25 mouse cellular contexts compared by ENCODE assay signal in genomic region chr2:167253476-167253875, GRCm38 (mm10). TPM values are rescaled to one million over a fixed set of nuclear protein-coding genes. Genes with fewer than 3 reads are reported as not detected.
DNase-seq lines count a peak whose midpoint lies in the region; ATAC-seq and TF ChIP-seq lines count a peak whose summit lies in the region.
"Had no signal": no experiment of that assay in that cellular context is flagged by ENCODE, and none has a peak within 500 bp of the region (broad histone marks: within the 10 kb centered on the region; RNA-seq: fewer than 3 reads in every experiment).

No protein-coding gene starts in this region.

- H3K27me3 ChIP-seq in heart, embryonic 12.5 days (replicated peaks), result no peaks in the 10 kb centered on the region
- H3K27me3 ChIP-seq in testis, adult 2 months (ENCODE audit: control insufficient read depth, insufficient read depth, low read length), result no peaks in the 10 kb centered on the region
- H3K27me3 ChIP-seq in hindbrain, postnatal 0 days (ENCODE audit: insufficient read depth, low read length), result no peaks in the 10 kb centered on the region
- H3K27me3 ChIP-seq: embryonic facial prominence, embryonic 15.5 days; forebrain, embryonic 12.5 days; lung, embryonic 15.5 days; neural tube, embryonic 12.5 days had no signal

- H3K36me3 ChIP-seq in heart, embryonic 12.5 days, result no peaks in the 10 kb centered on the region
- no peaks in the 10 kb centered on the region for H3K36me3 ChIP-seq in testis, adult 2 months (ENCODE audit: control insufficient read depth, insufficient read depth, low read length)
- no peaks in the 10 kb centered on the region for H3K36me3 ChIP-seq in hindbrain, postnatal 0 days (ENCODE audit: insufficient read depth, low read length)
- H3K36me3 ChIP-seq: embryonic facial prominence, embryonic 10.5 days; embryonic facial prominence, embryonic 15.5 days; forebrain, embryonic 12.5 days; lung, embryonic 15.5 days; neural tube, embryonic 12.5 days had no signal

- no peak for TF ChIP-seq POLR2A in testis, adult 2 months (IDR thresholded peaks at IDR 0.05; ENCODE audit: control insufficient read depth, low read depth, low read length)

- H3K4me1 ChIP-seq in heart, embryonic 12.5 days (replicated peaks), result peaks cover 46% of the 10 kb centered on the region
- peaks cover 10% of the 10 kb centered on the region for H3K4me1 ChIP-seq in testis, adult 2 months (ENCODE audit: control insufficient read depth, insufficient read depth, low read length)
- no peaks in the 10 kb centered on the region for H3K4me1 ChIP-seq in hindbrain, postnatal 0 days (ENCODE audit: insufficient read depth, low read length)

- WGBS in heart, embryonic 12.5 days, result 61% methylated on average over 5 of the region's 5 CpGs
- 89% methylated on average over 5 of the region's 5 CpGs for WGBS in hindbrain, postnatal 0 days

- no peak for ATAC-seq in heart, embryonic 12.5 days (ENCODE audit: insufficient number of reproducible peaks, low FRiP score)
- ATAC-seq in hindbrain, postnatal 0 days, result no peak
- ATAC-seq: forebrain, postnatal 0 days; midbrain, embryonic 16.5 days had no signal

- H3K9me3 ChIP-seq in heart, embryonic 12.5 days (replicated peaks), result no peaks in the 10 kb centered on the region
- H3K9me3 ChIP-seq in hindbrain, postnatal 0 days (ENCODE audit: low read length), result no peaks in the 10 kb centered on the region
- H3K9me3 ChIP-seq: embryonic facial prominence, embryonic 10.5 days; embryonic facial prominence, embryonic 15.5 days; forebrain, embryonic 12.5 days; lung, embryonic 15.5 days; neural tube, embryonic 12.5 days had no signal

- no peak overlapping the region for H3K4me2 ChIP-seq in heart, embryonic 12.5 days
- no peak overlapping the region for H3K4me2 ChIP-seq in hindbrain, postnatal 0 days (ENCODE audit: low read depth, low read length)
- H3K4me2 ChIP-seq: embryonic facial prominence, embryonic 15.5 days; forebrain, embryonic 12.5 days; lung, embryonic 15.5 days; midbrain, embryonic 11.5 days; neural tube, embryonic 12.5 days had no signal

- no peak for TF ChIP-seq CTCF in testis, adult 2 months (IDR thresholded peaks at IDR 0.05; ENCODE audit: control insufficient read depth, insufficient read depth, insufficient replicate concordance, low read depth, low read length)
- TF ChIP-seq CTCF in hindbrain, postnatal 0 days (IDR thresholded peaks at IDR 0.05; ENCODE audit: low read depth), result no peak

- no peak for DNase-seq in heart, postnatal 10 days
- DNase-seq in testis, postnatal 14 days (ENCODE audit: low spot score), result no peak
- peak; percentile 48 for DNase-seq in MEL-GATA-1-ER (ENCODE audit: extremely low read depth, low read depth)
- no peak for DNase-seq in hindbrain, postnatal 0 days (ENCODE audit: low spot score)
- no peak for DNase-seq in layer of hippocampus, postnatal 36 days
- DNase-seq: B cell, adult 2 months; cerebellum, adult 2 months; cerebellum, postnatal 14 days; forebrain, postnatal 0 days; layer of hippocampus, adult 9-11 months; liver; right cerebral cortex, adult 18-20 months; thymus, postnatal 14 days had no signal

- intact Hi-C loops in heart, postnatal 10 days (cut with DNase I), result no loop called here

- no peak overlapping the region for H3K9ac ChIP-seq in heart, embryonic 12.5 days
- H3K9ac ChIP-seq in hindbrain, postnatal 0 days (replicated peaks; ENCODE audit: low read length), result no peak overlapping the region
- H3K9ac ChIP-seq: embryonic facial prominence, embryonic 15.5 days; forebrain, embryonic 12.5 days; forebrain, postnatal 0 days; lung, embryonic 15.5 days; neural tube, embryonic 12.5 days had no signal

- no peak overlapping the region for H3K4me3 ChIP-seq in heart, embryonic 12.5 days
- H3K4me3 ChIP-seq in testis, adult 2 months (ENCODE audit: control insufficient read depth, low read depth, low read length), result no peak overlapping the region
- no peak overlapping the region for H3K4me3 ChIP-seq in hindbrain, postnatal 0 days (ENCODE audit: low read length)
- H3K4me3 ChIP-seq: embryonic facial prominence, embryonic 10.5 days; embryonic facial prominence, embryonic 15.5 days; forebrain, embryonic 12.5 days; lung, embryonic 15.5 days; myocyte; neural tube, embryonic 12.5 days had no signal

- H3K27ac ChIP-seq in heart, embryonic 12.5 days (ENCODE audit: poor library complexity, severe bottlenecking), result 0 out of 2 replicates have a peak overlapping the region, but pooled peaks have one; percentile 31
- H3K27ac ChIP-seq in testis, adult 2 months (ENCODE audit: control insufficient read depth, insufficient read depth, low read depth, low read length), result peak overlapping the region; percentile 55
- no peak overlapping the region for H3K27ac ChIP-seq in hindbrain, postnatal 0 days
- H3K27ac ChIP-seq: embryonic facial prominence, embryonic 15.5 days; forebrain, embryonic 12.5 days; neural tube, embryonic 12.5 days had no signal

RNA-seq across cellular contexts. Expression of gene Ptgis, which starts 13.1 kb away (rescaled TPM):
- polyA plus RNA-seq in heart, embryonic 12.5 days (2016; fragmentation: Nextera tagmentation; extraction: Ambion mirVana), result 22.5 and 22.9 TPM in 2 replicates
- total RNA-seq in heart, postnatal 10 days (2021), result 10 to 100 TPM; 35.8 to 39.7 TPM
- polyA plus RNA-seq in testis, adult 2 months (2012; rRNA removed), result 7.2 and 9.1 TPM in 2 replicates
- total RNA-seq in hindbrain, postnatal 0 days (2014; rRNA removed), result 3.2 and 7.7 TPM in 2 replicates
- polyA plus RNA-seq in hindbrain, postnatal 0 days (2015; fragmentation: Nextera tagmentation; extraction: Ambion mirVana), result 4.1 and 4.4 TPM in 2 replicates
- 1 to 10 TPM in 1 of 2 experiments, under 1 TPM in 1; 0.52 to 1.1 TPM for total RNA-seq in layer of hippocampus, postnatal 36 days (2021)
- total RNA-seq: granulocyte monocyte progenitor cell, adult 5-6 weeks; megakaryocyte, adult 5-6 weeks had no signal
